Mouse (Mus musculus): Measurements from ENCODE around the gene Fgd3. TPM values are rescaled to one million over a fixed set of nuclear protein-coding genes. Genes with fewer than 3 reads are reported as not detected.
A peak's percentile ranks its signal among the peaks of the same experiment; 100 is the strongest.

Gene Fgd3
- polyA plus RNA-seq, 1 experiment from 2014 or later = 0.37 TPM

DNA sequence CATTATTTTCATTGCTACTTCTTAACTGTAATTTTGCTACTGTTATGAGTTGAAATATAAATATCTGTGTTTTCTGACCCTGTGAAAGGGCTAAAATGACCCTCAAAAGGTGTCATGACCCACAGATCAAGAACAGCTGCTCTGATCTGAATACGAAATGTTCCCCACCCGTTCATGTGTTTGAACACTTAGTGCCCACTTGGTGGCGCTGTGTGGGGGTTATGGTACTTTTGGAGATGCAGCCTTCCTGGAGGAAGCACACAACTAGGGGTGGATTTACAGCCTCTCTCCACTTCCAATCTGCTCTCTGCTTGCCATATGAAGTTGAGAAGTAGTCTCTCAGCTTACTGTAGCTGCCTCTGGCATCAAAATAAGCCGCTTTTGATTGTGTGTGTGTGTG lies 85.4 kb downstream of the Fgd3 start:
- Histone ChIP-seq H3K27me3 (replicated peaks; ENCODE audit: insufficient read depth, low read length) (no peaks in the 10 kb centered on the region), H3K4me1 (ENCODE audit: insufficient read depth, low read depth, low read length) (no peaks in the 10 kb centered on the region), H3K9me3 (ENCODE audit: low read length) (no peaks in the 10 kb centered on the region), H3K4me3 (ENCODE audit: low read depth, low read length) (no peak overlapping the region), H3K27ac (ENCODE audit: low read length) (no peak overlapping the region), H3K36me3 (ENCODE audit: insufficient read depth, low read length) (no peaks in the 10 kb centered on the region), H3K4me2 (replicated peaks; ENCODE audit: low read depth, low read length) (no peak overlapping the region), H3K9ac (replicated peaks; ENCODE audit: low read depth) (no peak overlapping the region)
- ATAC-seq (no peak), DNase-seq (ENCODE audit: low spot score) (no peak)
- WGBS = 96% methylated on average over 4 of the region's 4 CpGs
- TF ChIP-seq CTCF (IDR thresholded peaks at IDR 0.05) (no peak), EP300 (IDR thresholded peaks at IDR 0.05) (no peak)

DNA sequence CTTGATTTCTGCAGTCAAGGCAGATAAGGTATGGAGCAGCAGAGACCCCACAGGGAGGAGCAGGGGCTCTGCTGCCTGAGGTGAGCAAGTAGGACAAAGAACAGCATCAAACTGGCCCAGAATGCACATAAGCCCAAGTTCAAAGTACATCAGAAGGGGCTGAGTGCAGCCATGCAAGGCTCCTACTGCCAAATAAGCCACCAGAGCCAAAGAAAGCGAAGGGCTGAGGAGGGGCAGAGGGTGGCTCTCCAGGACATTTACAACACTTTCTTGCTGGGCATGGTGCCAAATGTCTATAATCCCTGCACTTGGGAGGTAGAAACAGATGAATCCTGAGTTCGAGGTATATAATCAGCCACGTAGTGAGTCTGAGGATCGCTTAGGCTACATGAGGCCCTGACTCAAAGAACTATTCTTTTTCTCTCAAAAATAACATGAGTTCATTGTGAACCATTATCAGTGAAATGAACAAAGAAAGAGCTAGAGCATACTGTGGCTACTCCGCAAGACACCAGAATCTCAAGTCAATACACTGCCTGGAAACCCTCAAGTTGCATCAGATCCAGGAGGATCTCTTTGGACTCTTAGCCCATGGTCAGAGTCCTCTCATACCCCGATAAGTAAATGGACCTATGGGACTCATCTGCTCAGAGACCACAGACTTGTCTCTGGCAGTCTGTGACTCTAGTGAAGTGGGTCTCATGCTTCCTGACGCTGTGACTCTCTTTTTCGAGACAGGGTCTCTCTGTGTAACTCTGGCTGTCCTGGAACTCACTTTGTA lies 86.1 kb downstream of the Fgd3 start:
- no peak overlapping the region for H3K27ac ChIP-seq (ENCODE audit: low read length)
- 83% methylated on average over 8 of the region's 8 CpGs for WGBS
- no peak overlapping the region for H3K4me3 ChIP-seq (ENCODE audit: low read depth, low read length)
- TF ChIP-seq CTCF (IDR thresholded peaks at IDR 0.05) (no peak), EP300 (IDR thresholded peaks at IDR 0.05) (no peak)
- H3K9me3 ChIP-seq (ENCODE audit: low read length) = no peaks in the 10 kb centered on the region
- no peaks in the 10 kb centered on the region for H3K36me3 ChIP-seq (ENCODE audit: insufficient read depth, low read length)
- no peak for ATAC-seq
- H3K9ac ChIP-seq (replicated peaks; ENCODE audit: low read depth) = no peak overlapping the region
- H3K4me1 ChIP-seq (ENCODE audit: insufficient read depth, low read depth, low read length) = no peaks in the 10 kb centered on the region
- no peak overlapping the region for H3K4me2 ChIP-seq (replicated peaks; ENCODE audit: low read depth, low read length)
- no peaks in the 10 kb centered on the region for H3K27me3 ChIP-seq (replicated peaks; ENCODE audit: insufficient read depth, low read length)
- DNase-seq (ENCODE audit: low spot score) = no peak

DNA sequence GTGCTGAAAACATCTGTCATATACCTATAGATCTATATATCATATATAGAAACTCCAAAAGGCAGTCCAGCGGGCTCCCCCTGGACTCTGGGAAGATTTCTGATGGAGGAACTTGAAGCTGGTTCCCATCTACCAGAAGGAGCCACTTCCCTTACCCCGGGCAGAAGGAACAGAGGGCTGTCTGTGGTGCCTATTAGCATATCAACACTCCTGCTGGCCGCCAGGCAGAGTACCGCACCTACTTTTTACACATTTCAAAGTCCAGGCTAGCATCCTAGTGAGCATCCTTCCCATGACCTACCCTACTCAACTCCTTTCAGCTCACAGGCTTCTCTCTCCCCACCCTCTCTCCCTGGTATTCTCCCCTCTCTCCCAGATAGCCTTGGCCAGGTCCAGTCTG lies 94.5 kb downstream of the Fgd3 start:
- DNase-seq (ENCODE audit: low spot score) (no peak), ATAC-seq (no peak)
- Histone ChIP-seq H3K36me3 (ENCODE audit: insufficient read depth, low read length) (no peaks in the 10 kb centered on the region), H3K4me2 (replicated peaks; ENCODE audit: low read depth, low read length) (no peak overlapping the region), H3K9me3 (ENCODE audit: low read length) (0 out of 2 replicates have a peak, but pooled peaks cover 2% of the 10 kb centered on the region), H3K9ac (replicated peaks; ENCODE audit: low read depth) (no peak overlapping the region), H3K27ac (ENCODE audit: low read length) (no peak overlapping the region), H3K4me3 (ENCODE audit: low read depth, low read length) (no peak overlapping the region), H3K27me3 (replicated peaks; ENCODE audit: insufficient read depth, low read length) (no peaks in the 10 kb centered on the region), H3K4me1 (ENCODE audit: insufficient read depth, low read depth, low read length) (no peaks in the 10 kb centered on the region)
- WGBS = 49% methylated on average over 4 of the region's 4 CpGs
- no peak for TF ChIP-seq CTCF (IDR thresholded peaks at IDR 0.05)
- TF ChIP-seq EP300 (IDR thresholded peaks at IDR 0.05) = no peak

DNA sequence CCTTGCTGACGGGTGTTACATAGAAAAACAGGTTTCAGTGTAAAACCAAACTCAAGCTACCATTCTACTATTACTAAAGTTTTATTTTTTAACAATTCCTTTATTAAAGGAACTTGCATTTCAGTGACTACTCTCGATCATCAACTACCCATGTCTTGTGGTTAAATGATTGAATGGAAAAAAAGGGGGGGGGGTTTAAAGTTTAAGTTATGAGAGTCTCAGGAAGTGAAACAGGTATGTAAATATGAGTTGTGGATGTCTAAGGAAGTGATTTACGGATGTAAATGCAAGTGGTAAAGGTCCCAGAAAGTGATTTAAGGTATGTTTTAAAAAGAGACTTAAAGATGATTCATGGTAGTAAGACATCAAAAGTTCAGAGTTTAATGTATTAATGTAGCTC lies 95.0 kb downstream of the Fgd3 start:
- Histone ChIP-seq H3K27me3 (replicated peaks; ENCODE audit: insufficient read depth, low read length) (no peaks in the 10 kb centered on the region), H3K4me3 (ENCODE audit: low read depth, low read length) (no peak overlapping the region), H3K9ac (replicated peaks; ENCODE audit: low read depth) (no peak overlapping the region), H3K27ac (ENCODE audit: low read length) (no peak overlapping the region), H3K9me3 (ENCODE audit: low read length) (0 out of 2 replicates have a peak, but pooled peaks cover 2% of the 10 kb centered on the region), H3K36me3 (ENCODE audit: insufficient read depth, low read length) (no peaks in the 10 kb centered on the region), H3K4me2 (replicated peaks; ENCODE audit: low read depth, low read length) (no peak overlapping the region), H3K4me1 (ENCODE audit: insufficient read depth, low read depth, low read length) (no peaks in the 10 kb centered on the region)
- WGBS = 57% methylated on average over 3 of the region's 3 CpGs
- no peak for TF ChIP-seq CTCF (IDR thresholded peaks at IDR 0.05)
- no peak for TF ChIP-seq EP300 (IDR thresholded peaks at IDR 0.05)
- DNase-seq (ENCODE audit: low spot score) (no peak), ATAC-seq (no peak)

DNA sequence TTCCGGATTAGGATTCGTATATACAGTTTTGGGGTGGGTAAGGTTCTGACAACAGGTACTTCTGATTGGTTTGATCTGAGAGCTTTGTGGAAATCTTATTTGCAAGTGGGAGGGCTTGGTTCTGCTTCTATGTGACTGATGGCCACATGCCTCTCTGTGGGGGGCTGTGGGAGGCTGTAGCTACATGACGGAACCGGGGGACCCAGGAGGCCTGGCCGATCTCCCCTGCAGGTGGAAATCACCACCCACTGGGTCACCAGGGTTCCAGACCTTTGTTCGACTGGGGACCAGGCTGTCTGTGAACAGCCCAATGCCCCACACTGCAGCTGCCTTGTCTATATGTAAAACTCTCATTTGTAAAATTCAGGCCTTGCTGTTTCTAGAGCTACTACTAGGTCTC lies 95.4 kb downstream of the Fgd3 start:
- Histone ChIP-seq H3K4me2 (replicated peaks; ENCODE audit: low read depth, low read length) (no peak overlapping the region), H3K27ac (ENCODE audit: low read length) (no peak overlapping the region), H3K4me3 (ENCODE audit: low read depth, low read length) (no peak overlapping the region), H3K9me3 (ENCODE audit: low read length) (0 out of 2 replicates have a peak, but pooled peaks cover 2% of the 10 kb centered on the region), H3K9ac (replicated peaks; ENCODE audit: low read depth) (no peak overlapping the region), H3K36me3 (ENCODE audit: insufficient read depth, low read length) (no peaks in the 10 kb centered on the region), H3K4me1 (ENCODE audit: insufficient read depth, low read depth, low read length) (no peaks in the 10 kb centered on the region), H3K27me3 (replicated peaks; ENCODE audit: insufficient read depth, low read length) (no peaks in the 10 kb centered on the region)
- ATAC-seq (no peak), DNase-seq (ENCODE audit: low spot score) (no peak)
- WGBS = 33% methylated on average over 6 of the region's 6 CpGs
- TF ChIP-seq CTCF (IDR thresholded peaks at IDR 0.05) (no peak), EP300 (IDR thresholded peaks at IDR 0.05) (no peak)

DNA sequence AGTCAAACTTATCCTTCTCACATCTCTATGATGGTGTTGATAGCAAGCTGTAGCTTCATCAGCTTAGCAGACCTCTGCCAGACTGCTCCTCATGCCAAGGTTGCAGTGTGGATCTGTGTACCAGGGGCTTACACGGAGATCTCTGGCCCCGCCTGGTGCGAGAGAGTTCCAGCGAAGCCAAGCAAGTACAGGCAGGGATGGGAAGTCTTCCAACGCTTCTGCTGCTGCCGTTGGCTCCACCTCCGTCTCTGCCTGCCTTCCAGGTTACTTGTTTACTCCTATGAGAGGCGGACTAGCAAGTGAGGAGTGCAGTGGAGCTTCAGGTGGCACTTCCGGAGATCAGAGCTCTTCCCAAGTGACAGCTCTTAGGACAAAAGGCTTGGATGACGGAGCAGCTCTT lies 95.8 kb downstream of the Fgd3 start:
- no peak overlapping the region for H3K27ac ChIP-seq (ENCODE audit: low read length)
- H3K27me3 ChIP-seq (replicated peaks; ENCODE audit: insufficient read depth, low read length) = no peaks in the 10 kb centered on the region
- WGBS = 14% methylated on average over 10 of the region's 10 CpGs
- TF ChIP-seq EP300 (IDR thresholded peaks at IDR 0.05) (no peak), CTCF (IDR thresholded peaks at IDR 0.05) (no peak)
- 0 out of 2 replicates have a peak, but pooled peaks cover 2% of the 10 kb centered on the region for H3K9me3 ChIP-seq (ENCODE audit: low read length)
- H3K9ac ChIP-seq (replicated peaks; ENCODE audit: low read depth) = no peak overlapping the region
- no peak overlapping the region for H3K4me2 ChIP-seq (replicated peaks; ENCODE audit: low read depth, low read length)
- DNase-seq (ENCODE audit: low spot score) = peak; percentile 28
- H3K4me3 ChIP-seq (ENCODE audit: low read depth, low read length) = no peak overlapping the region
- H3K4me1 ChIP-seq (ENCODE audit: insufficient read depth, low read depth, low read length) = no peaks in the 10 kb centered on the region
- H3K36me3 ChIP-seq (ENCODE audit: insufficient read depth, low read length) = no peaks in the 10 kb centered on the region
- ATAC-seq = no peak

All from lung, postnatal 0 days (tissue).